Mouse (Mus musculus) lung, adult 2 months (tissue): Measurements from ENCODE around the gene Sirt6.

ENCODE experiments used
- CTCF ChIP-seq: fragments of 200-500 bp; IDR thresholded peaks from 2 replicates; pipeline ENCODE4 v1.5.1; 2011; ENCODE audit warnings: mild to moderate bottlenecking, low read length, control low read depth; ENCODE audit not compliant: insufficient read depth
- POLR2A ChIP-seq: fragments of 200-500 bp; IDR thresholded peaks from 2 replicates; pipeline ENCODE4 v1.6.1; 2011; ENCODE audit warnings: low read depth, mild to moderate bottlenecking, control low read depth, low read length, borderline replicate concordance; ENCODE audit errors: extremely low read depth

- no peak for TF ChIP-seq POLR2A
- TF ChIP-seq CTCF: no peak
Measured at GRCm38 (mm10) chr10:81591846-81592245, 35.8 kb downstream of the Sirt6 start.
